In genomic region chr1:74856439-74856720, GRCm38 (mm10) we compare ENCODE assay signal across 11 mouse cellular contexts. TPM values are rescaled to one million over a fixed set of nuclear protein-coding genes. Genes with fewer than 3 reads are reported as not detected.
DNase-seq lines count a peak whose midpoint lies in the region; ATAC-seq lines count a peak whose summit lies in the region.
"Had no signal": no experiment of that assay in that cellular context is flagged by ENCODE, and none has a peak within 500 bp of the region (broad histone marks: within the 10 kb centered on the region; RNA-seq: fewer than 3 reads in every experiment).

No protein-coding gene starts in this region.

- H3K27ac ChIP-seq in heart, embryonic 14.5 days (replicated peaks in 1 of 2; ENCODE audit: control insufficient read depth in 1 of 2, insufficient read depth in 1 of 2, low read depth in 2 of 2, low read length in 2 of 2): no peak overlapping the region
- H3K27ac ChIP-seq in hindbrain, embryonic 13.5 days: peak overlapping the region; percentile 93; the same call in 1 of the 2 replicates
- peak overlapping the region; percentile 89 for H3K27ac ChIP-seq in midbrain, embryonic 16.5 days (ENCODE audit: low read length)

- H3K9me3 ChIP-seq in heart, embryonic 14.5 days (ENCODE audit: control insufficient read depth, low read length): no peaks in the 10 kb centered on the region
- no peaks in the 10 kb centered on the region for H3K9me3 ChIP-seq in hindbrain, embryonic 13.5 days
- H3K9me3 ChIP-seq in midbrain, embryonic 16.5 days (replicated peaks; ENCODE audit: control insufficient read depth, low read length, poor library complexity, severe bottlenecking): no peaks in the 10 kb centered on the region

- H3K4me1 ChIP-seq in heart, embryonic 14.5 days (ENCODE audit: control insufficient read depth in 2 of 2, insufficient read depth in 2 of 2, low read length in 2 of 2): peaks cover 10 to 17% of the 10 kb centered on the region in 2 experiments
- peaks cover 67% of the 10 kb centered on the region for H3K4me1 ChIP-seq in hindbrain, embryonic 13.5 days (replicated peaks)
- H3K4me1 ChIP-seq in midbrain, embryonic 16.5 days (ENCODE audit: control insufficient read depth, insufficient read depth, low read length): peaks cover 31% of the 10 kb centered on the region

- ATAC-seq in heart, embryonic 14.5 days (ENCODE audit: insufficient number of reproducible peaks, insufficient read depth, low FRiP score, low read depth): no peak
- ATAC-seq in hindbrain, embryonic 13.5 days (ENCODE audit: low FRiP score): no peak
- ATAC-seq in midbrain, embryonic 16.5 days: no peak
- ATAC-seq in activated CD4-positive, CD25-positive, alpha-beta regulatory T cell, adult 4 months: no peak

- H3K36me3 ChIP-seq in heart, embryonic 14.5 days (ENCODE audit: control insufficient read depth, insufficient read depth, low read length): no peaks in the 10 kb centered on the region
- H3K36me3 ChIP-seq in hindbrain, embryonic 13.5 days: no peaks in the 10 kb centered on the region
- no peaks in the 10 kb centered on the region for H3K36me3 ChIP-seq in midbrain, embryonic 16.5 days (ENCODE audit: control insufficient read depth, insufficient read depth, low read length)

- peak overlapping the region; percentile 95; the same call in 1 of the 2 replicates for H3K4me2 ChIP-seq in heart, embryonic 14.5 days (ENCODE audit: low read length)
- peak overlapping the region; percentile 88 for H3K4me2 ChIP-seq in hindbrain, embryonic 13.5 days
- peak overlapping the region; percentile 90 for H3K4me2 ChIP-seq in midbrain, embryonic 16.5 days (ENCODE audit: low read length)

- no peak overlapping the region for H3K9ac ChIP-seq in heart, embryonic 14.5 days (ENCODE audit: low read length)
- H3K9ac ChIP-seq in hindbrain, embryonic 13.5 days: peak overlapping the region; percentile 98
- peak overlapping the region; percentile 97 for H3K9ac ChIP-seq in midbrain, embryonic 16.5 days (ENCODE audit: low read depth, low read length)

- peak overlapping the region in 1 of 2 experiments; percentile 58; a peak in 1 of 4 replicates for H3K4me3 ChIP-seq in heart, embryonic 14.5 days (ENCODE audit: control insufficient read depth in 1 of 2, insufficient read depth in 1 of 2, low read depth in 1 of 2, low read length in 2 of 2)
- H3K4me3 ChIP-seq in hindbrain, embryonic 13.5 days: peak overlapping the region; percentile 87
- H3K4me3 ChIP-seq in midbrain, embryonic 16.5 days (ENCODE audit: low read depth, low read length): peak overlapping the region; percentile 94

- WGBS in heart, embryonic 14.5 days: 2% methylated on average over 10 of the region's 11 CpGs
- 1% methylated on average over 10 of the region's 11 CpGs for WGBS in hindbrain, embryonic 13.5 days
- WGBS in midbrain, embryonic 16.5 days: under 1% methylated on average over 8 of the region's 11 CpGs

- intact Hi-C loops in heart, postnatal 25 days (cut with DNase I): no loop called here

- no peak for DNase-seq in heart, postnatal 25 days (ENCODE audit: low spot score)
- peak; percentile 55 for DNase-seq in cerebellum, adult 9-10 months
- no peak for DNase-seq in gastrocnemius, adult 8-10 months (ENCODE audit: low spot score in 2 of 2)
- DNase-seq in embryo, embryonic 10.5 days (ENCODE audit: low spot score): no peak
- DNase-seq: adrenal gland, adult 8-10 months; kidney, adult 9 months; lung, postnatal 14 days had no signal

- peaks cover 96% of the 10 kb centered on the region for H3K27me3 ChIP-seq in heart, embryonic 14.5 days (ENCODE audit: control insufficient read depth, insufficient read depth, low read length)
- peaks cover 18% of the 10 kb centered on the region; the same call in 1 of the 2 replicates for H3K27me3 ChIP-seq in hindbrain, embryonic 13.5 days
- no peaks in the 10 kb centered on the region for H3K27me3 ChIP-seq in midbrain, embryonic 16.5 days (ENCODE audit: control insufficient read depth, insufficient read depth, low read depth, low read length)

RNA-seq across cellular contexts. Expression of gene Cdk5r2, which starts 1.6 kb away (rescaled TPM):
- 0.11 TPM in 1 of 2 replicates, not detected in the other for polyA plus RNA-seq in heart, embryonic 14.5 days (2014; fragmentation: Nextera tagmentation; extraction: Ambion mirVana)
- total RNA-seq in heart, postnatal 25 days (2021): not detected
- 6.1 and 6.5 TPM in 2 replicates for polyA plus RNA-seq in hindbrain, embryonic 13.5 days (2015; fragmentation: Nextera tagmentation; extraction: Ambion mirVana)
- 8.1 and 9.7 TPM in 2 replicates for polyA plus RNA-seq in midbrain, embryonic 16.5 days (2015; fragmentation: Nextera tagmentation; extraction: Ambion mirVana)
- not detected for total RNA-seq in gastrocnemius, adult 8-10 months (2022)
- polyA plus RNA-seq in activated CD4-positive, CD25-positive, alpha-beta regulatory T cell, adult 4 months (2017; shearing (Covaris generic)): not detected

RNA-seq across cellular contexts. Expression of gene Fev, which starts 28.8 kb away (rescaled TPM):
- polyA plus RNA-seq in heart, embryonic 14.5 days (2014; fragmentation: Nextera tagmentation; extraction: Ambion mirVana): 1.3 and 1.9 TPM in 2 replicates
- total RNA-seq in heart, postnatal 25 days (2021): not detected
- polyA plus RNA-seq in hindbrain, embryonic 13.5 days (2015; fragmentation: Nextera tagmentation; extraction: Ambion mirVana): 4.1 and 6.7 TPM in 2 replicates
- 1.6 and 2.9 TPM in 2 replicates for polyA plus RNA-seq in midbrain, embryonic 16.5 days (2015; fragmentation: Nextera tagmentation; extraction: Ambion mirVana)
- total RNA-seq in gastrocnemius, adult 8-10 months (2022): not detected
- polyA plus RNA-seq in activated CD4-positive, CD25-positive, alpha-beta regulatory T cell, adult 4 months (2017; shearing (Covaris generic)): not detected

RNA-seq across cellular contexts. Expression of gene Cryba2, which starts 36.6 kb away (rescaled TPM):
- not detected in 2 replicates for polyA plus RNA-seq in heart, embryonic 14.5 days (2014; fragmentation: Nextera tagmentation; extraction: Ambion mirVana)
- total RNA-seq in heart, postnatal 25 days (2021): not detected
- 2.9 and 4.9 TPM in 2 replicates for polyA plus RNA-seq in hindbrain, embryonic 13.5 days (2015; fragmentation: Nextera tagmentation; extraction: Ambion mirVana)
- 0.45 and 0.51 TPM in 2 replicates for polyA plus RNA-seq in midbrain, embryonic 16.5 days (2015; fragmentation: Nextera tagmentation; extraction: Ambion mirVana)
- not detected for total RNA-seq in gastrocnemius, adult 8-10 months (2022)
- polyA plus RNA-seq in activated CD4-positive, CD25-positive, alpha-beta regulatory T cell, adult 4 months (2017; shearing (Covaris generic)): not detected

Comparison
In these comparisons a context has a peak if more than half of its experiments do, and no peak if none do; other contexts are left out.
1. H3K27ac ChIP-seq: peak in hindbrain, embryonic 13.5 days (single experiment) and midbrain, embryonic 16.5 days (single experiment); none in heart, embryonic 14.5 days (0 of 2).
2. Peak in every context shown above with its lines, with median percentiles within 50 percentile points of each other: H3K4me2 ChIP-seq.